18 mouse cellular contexts compared by ENCODE assay signal in genomic region chr9:56775161-56775934, GRCm38 (mm10). TPM values are rescaled to one million over a fixed set of nuclear protein-coding genes. Genes with fewer than 3 reads are reported as not detected.
DNase-seq lines count a peak whose midpoint lies in the region; ATAC-seq and TF ChIP-seq lines count a peak whose summit lies in the region.
"Had no signal": no experiment of that assay in that cellular context is flagged by ENCODE, and none has a peak within 500 bp of the region (broad histone marks: within the 10 kb centered on the region; RNA-seq: fewer than 3 reads in every experiment).

No protein-coding gene starts in this region.

- no peak overlapping the region for H3K4me3 ChIP-seq in kidney, embryonic 14.5 days (ENCODE audit: low read length)
- H3K4me3 ChIP-seq in midbrain, postnatal 0 days (ENCODE audit: low read depth, low read length), result no peak overlapping the region
- no peak overlapping the region for H3K4me3 ChIP-seq in midbrain, embryonic 13.5 days (replicated peaks)
- no peak overlapping the region for H3K4me3 ChIP-seq in intestine, postnatal 0 days (ENCODE audit: low read depth, low read length)
- H3K4me3 ChIP-seq: embryonic facial prominence, embryonic 15.5 days; heart, embryonic 10.5 days; left cerebral cortex, adult 2 months; limb, embryonic 13.5 days; liver, embryonic 15.5 days had no signal

- H3K36me3 ChIP-seq in kidney, embryonic 14.5 days (ENCODE audit: control insufficient read depth, insufficient read depth, low read length), result no peaks in the 10 kb centered on the region
- no peaks in the 10 kb centered on the region for H3K36me3 ChIP-seq in midbrain, postnatal 0 days (ENCODE audit: insufficient read depth, low read length)
- no peaks in the 10 kb centered on the region for H3K36me3 ChIP-seq in midbrain, embryonic 13.5 days
- no peaks in the 10 kb centered on the region for H3K36me3 ChIP-seq in intestine, postnatal 0 days (ENCODE audit: control insufficient read depth, insufficient read depth)
- H3K36me3 ChIP-seq: embryonic facial prominence, embryonic 15.5 days; heart, embryonic 10.5 days; limb, embryonic 13.5 days; liver, embryonic 15.5 days had no signal

- no peaks in the 10 kb centered on the region for H3K9me3 ChIP-seq in kidney, embryonic 14.5 days (ENCODE audit: control insufficient read depth, low read length)
- no peaks in the 10 kb centered on the region for H3K9me3 ChIP-seq in midbrain, postnatal 0 days (ENCODE audit: low read length)
- no peaks in the 10 kb centered on the region; the same call in 1 of the 2 replicates for H3K9me3 ChIP-seq in midbrain, embryonic 13.5 days
- H3K9me3 ChIP-seq in intestine, postnatal 0 days (ENCODE audit: control insufficient read depth), result no peaks in the 10 kb centered on the region
- H3K9me3 ChIP-seq: embryonic facial prominence, embryonic 15.5 days; heart, embryonic 10.5 days; limb, embryonic 13.5 days; liver, embryonic 15.5 days had no signal

- H3K27me3 ChIP-seq in kidney, embryonic 14.5 days (ENCODE audit: control insufficient read depth, insufficient read depth, low read length), result no peaks in the 10 kb centered on the region
- no peaks in the 10 kb centered on the region for H3K27me3 ChIP-seq in midbrain, postnatal 0 days (ENCODE audit: insufficient read depth, low read length)
- no peaks in the 10 kb centered on the region for H3K27me3 ChIP-seq in midbrain, embryonic 13.5 days
- no peaks in the 10 kb centered on the region for H3K27me3 ChIP-seq in intestine, postnatal 0 days (replicated peaks; ENCODE audit: control insufficient read depth, insufficient read depth, low read length)
- H3K27me3 ChIP-seq: embryonic facial prominence, embryonic 15.5 days had no signal

- H3K27ac ChIP-seq in kidney, embryonic 14.5 days (ENCODE audit: low read depth, low read length), result no peak overlapping the region
- H3K27ac ChIP-seq in midbrain, postnatal 0 days (ENCODE audit: low read depth, low read length), result no peak overlapping the region
- no peak overlapping the region for H3K27ac ChIP-seq in midbrain, embryonic 13.5 days
- H3K27ac ChIP-seq in intestine, postnatal 0 days (ENCODE audit: low read depth, low read length), result no peak overlapping the region
- H3K27ac ChIP-seq: embryonic facial prominence, embryonic 15.5 days; heart, embryonic 10.5 days; left cerebral cortex, adult 2 months; limb, embryonic 13.5 days; liver, embryonic 15.5 days had no signal

- peak; percentile 50 for DNase-seq in kidney, adult 11 months
- DNase-seq in midbrain, postnatal 0 days (ENCODE audit: low spot score), result peak; percentile 40
- peak; percentile 81 for DNase-seq in cerebellum, adult 9-11 months
- DNase-seq in frontal cortex, postnatal 36 days (ENCODE audit: low spot score in 2 of 2), result no peak
- DNase-seq: adrenal gland, postnatal 36 days; embryo, embryonic 11 days; gastrocnemius, postnatal 25 days had no signal

- WGBS in kidney, embryonic 14.5 days, result 44% methylated on average over 7 of the region's 7 CpGs
- WGBS in midbrain, postnatal 0 days, result 82% methylated on average over 7 of the region's 7 CpGs
- WGBS in midbrain, embryonic 13.5 days, result 77% methylated on average over 7 of the region's 7 CpGs
- WGBS in intestine, postnatal 0 days, result 73% methylated on average over 7 of the region's 7 CpGs

- no peak overlapping the region for H3K9ac ChIP-seq in kidney, embryonic 14.5 days (ENCODE audit: low read depth, low read length)
- H3K9ac ChIP-seq in midbrain, postnatal 0 days (replicated peaks; ENCODE audit: low read length, poor library complexity, severe bottlenecking), result no peak overlapping the region
- H3K9ac ChIP-seq in midbrain, embryonic 13.5 days (replicated peaks), result no peak overlapping the region
- H3K9ac ChIP-seq in intestine, postnatal 0 days (ENCODE audit: low read depth, low read length), result no peak overlapping the region
- H3K9ac ChIP-seq: embryonic facial prominence, embryonic 15.5 days; limb, embryonic 13.5 days; liver, embryonic 15.5 days had no signal

- ATAC-seq in kidney, embryonic 14.5 days (ENCODE audit: low FRiP score, low TSS enrichment), result no peak
- no peak for ATAC-seq in midbrain, postnatal 0 days (ENCODE audit: low FRiP score)
- no peak for ATAC-seq in midbrain, embryonic 13.5 days
- ATAC-seq in intestine, postnatal 0 days, result no peak
- ATAC-seq: inflammation-experienced regulatory T-cells, adult 6 months; lung, postnatal 0 days had no signal

- no peak overlapping the region for H3K4me2 ChIP-seq in kidney, embryonic 14.5 days (replicated peaks; ENCODE audit: low read depth, low read length)
- H3K4me2 ChIP-seq in midbrain, postnatal 0 days (ENCODE audit: low read depth, low read length, poor library complexity, severe bottlenecking), result no peak overlapping the region
- no peak overlapping the region for H3K4me2 ChIP-seq in midbrain, embryonic 13.5 days (replicated peaks)
- no peak overlapping the region for H3K4me2 ChIP-seq in intestine, postnatal 0 days (replicated peaks; ENCODE audit: low read depth)
- H3K4me2 ChIP-seq: embryonic facial prominence, embryonic 15.5 days; limb, embryonic 13.5 days; liver, embryonic 15.5 days had no signal

- TF ChIP-seq CTCF in midbrain, postnatal 0 days (IDR thresholded peaks at IDR 0.05), result no peak
- TF ChIP-seq CTCF in intestine, postnatal 0 days (IDR thresholded peaks at IDR 0.05; ENCODE audit: low read depth), result no peak

- H3K4me1 ChIP-seq in kidney, embryonic 14.5 days (ENCODE audit: control insufficient read depth, insufficient read depth, low read length), result no peaks in the 10 kb centered on the region
- peaks cover 16% of the 10 kb centered on the region for H3K4me1 ChIP-seq in midbrain, postnatal 0 days (ENCODE audit: insufficient read depth, low read length)
- H3K4me1 ChIP-seq in midbrain, embryonic 13.5 days (replicated peaks), result peaks cover 15% of the 10 kb centered on the region
- no peaks in the 10 kb centered on the region for H3K4me1 ChIP-seq in intestine, postnatal 0 days (replicated peaks; ENCODE audit: control insufficient read depth, insufficient read depth, low read length)
- H3K4me1 ChIP-seq: heart, embryonic 10.5 days; liver, embryonic 15.5 days had no signal

RNA-seq across cellular contexts. Expression of gene Lingo1, which starts 20.9 kb away (rescaled TPM):
- 4.3 and 4.6 TPM in 2 replicates for polyA plus RNA-seq in kidney, embryonic 14.5 days (2014; fragmentation: Nextera tagmentation; extraction: Ambion mirVana)
- total RNA-seq in midbrain, postnatal 0 days (2014; rRNA removed), result 145 and 192 TPM in 2 replicates
- 110 and 114 TPM in 2 replicates for polyA plus RNA-seq in midbrain, postnatal 0 days (2015; fragmentation: Nextera tagmentation; extraction: Ambion mirVana)
- polyA plus RNA-seq in midbrain, embryonic 13.5 days (2015; fragmentation: Nextera tagmentation; extraction: Ambion mirVana), result 35.1 and 39.0 TPM in 2 replicates
- polyA plus RNA-seq in intestine, postnatal 0 days (2015; fragmentation: Nextera tagmentation; extraction: Ambion mirVana), result 0.72 and 0.98 TPM in 2 replicates
- total RNA-seq: megakaryocyte progenitor cell, adult 5-6 weeks had no signal
- polyA plus RNA-seq: inflammation-experienced regulatory T-cells, adult 6 months had no signal

Comparison
In these comparisons a context has a peak if more than half of its experiments do, and no peak if none do; other contexts are left out.
1. DNase-seq: peak in kidney, adult 11 months (single experiment), midbrain, postnatal 0 days (single experiment) and cerebellum, adult 9-11 months (single experiment); none in frontal cortex, postnatal 36 days (0 of 2).